Mouse (Mus musculus): ENCODE data around the gene Tomm5. TPM values are rescaled to one million over a fixed set of nuclear protein-coding genes. Genes with fewer than 3 reads are reported as not detected.
A peak's percentile ranks its signal among the peaks of the same experiment; 100 is the strongest.

Tomm5 gene
- total RNA-seq (2021) = 10 to 100 TPM; 66.7 to 75.6 TPM
- long read RNA-seq, experiment 1, transcript Tomm5-204 (2 exons, 639 nt) = major isoform, 22 of 24 reads
- long read RNA-seq, experiment 1, partial matches to known transcripts = 0 of 24 reads
- long read RNA-seq, experiment 1, other reads (novel, unspliced or antisense) = 1 of 24 reads
- long read RNA-seq, experiment 2, transcript Tomm5-204 (2 exons, 639 nt) = major isoform, 80 of 84 reads
- long read RNA-seq, experiment 2, partial matches to known transcripts = 0 of 84 reads
- long read RNA-seq, experiment 2, other reads (novel, unspliced or antisense) = 1 of 84 reads

- DNase-seq (ENCODE audit: low spot score in 2 of 2) = peak; percentile 88 to 95
Measured at GRCm38 (mm10) chr4:45107601-45108277, at the start of gene Tomm5. Gene Tomm5 (minus strand): TSS chr4:45108114.

- peak in 1 of 2 experiments; percentile 60 for DNase-seq (ENCODE audit: low spot score in 2 of 2)
Measured at GRCm38 (mm10) chr4:45156433-45156832, 48.5 kb upstream of the Tomm5 start.

- no peak for DNase-seq (ENCODE audit: low spot score in 2 of 2)
Measured at GRCm38 (mm10) chr4:45143005-45143404, 35.1 kb upstream of the Tomm5 start.

GRCm38 (mm10) chr4:45142411-45142810, 34.5 kb upstream of the Tomm5 start:
- peak in 1 of 2 experiments; percentile 40 for DNase-seq (ENCODE audit: low spot score in 2 of 2)

GRCm38 (mm10) chr4:45141835-45142234, 33.9 kb upstream of the Tomm5 start:
- DNase-seq (ENCODE audit: low spot score in 2 of 2) = peak in 1 of 2 experiments; percentile 34

- no peak for DNase-seq (ENCODE audit: low spot score in 2 of 2)
Measured at GRCm38 (mm10) chr4:45137636-45138035, 29.7 kb upstream of the Tomm5 start.

GRCm38 (mm10) chr4:45134471-45134870, 26.6 kb upstream of the Tomm5 start:
- no peak for DNase-seq (ENCODE audit: low spot score in 2 of 2)

GRCm38 (mm10) chr4:45131021-45131420, 23.1 kb upstream of the Tomm5 start:
- DNase-seq (ENCODE audit: low spot score in 2 of 2) = no peak

- no peak for DNase-seq (ENCODE audit: low spot score in 2 of 2)
Measured at GRCm38 (mm10) chr4:45121311-45121710, 13.4 kb upstream of the Tomm5 start.

- DNase-seq (ENCODE audit: low spot score in 2 of 2) = no peak
Measured at GRCm38 (mm10) chr4:45108456-45109110, 669 bp upstream of the Tomm5 start.

GRCm38 (mm10) chr4:45107066-45107465, 848 bp downstream of the Tomm5 start:
- DNase-seq (ENCODE audit: low spot score in 2 of 2) = no peak

GRCm38 (mm10) chr4:45106409-45106808, 1.5 kb downstream of the Tomm5 start:
- no peak for DNase-seq (ENCODE audit: low spot score in 2 of 2)

- peak; percentile 59 to 82 for DNase-seq (ENCODE audit: low spot score in 2 of 2)
Measured at GRCm38 (mm10) chr4:45097198-45097872, 10.6 kb downstream of the Tomm5 start.

- DNase-seq (ENCODE audit: low spot score in 2 of 2) = no peak
Measured at GRCm38 (mm10) chr4:45084895-45085290, 23.0 kb downstream of the Tomm5 start.

GRCm38 (mm10) chr4:45084021-45084894, 23.7 kb downstream of the Tomm5 start, which contains the start of gene Fbxo10:
Gene Fbxo10 (minus strand): TSS chr4:45084604.
- peak; percentile 85 to 91 for DNase-seq (ENCODE audit: low spot score in 2 of 2)

GRCm38 (mm10) chr4:45083487-45083886, 24.4 kb downstream of the Tomm5 start:
- DNase-seq (ENCODE audit: low spot score in 2 of 2) = peak; percentile 46 to 82

- DNase-seq (ENCODE audit: low spot score in 2 of 2) = peak in 1 of 2 experiments; percentile 20
Measured at GRCm38 (mm10) chr4:45082951-45083350, 25.0 kb downstream of the Tomm5 start.

- peak in 1 of 2 experiments; percentile 28 for DNase-seq (ENCODE audit: low spot score in 2 of 2)
Measured at GRCm38 (mm10) chr4:45081041-45081440, 26.9 kb downstream of the Tomm5 start.

- no peak for DNase-seq (ENCODE audit: low spot score in 2 of 2)
Measured at GRCm38 (mm10) chr4:45073544-45073943, 34.4 kb downstream of the Tomm5 start.

- DNase-seq (ENCODE audit: low spot score in 2 of 2) = no peak
Measured at GRCm38 (mm10) chr4:45072261-45072973, 35.5 kb downstream of the Tomm5 start.
